Mouse (Mus musculus) right cerebral cortex, postnatal 10 days (tissue): Measurements from ENCODE around the gene Lrguk.
A peak's percentile ranks its signal among the peaks of the same experiment; 100 is the strongest.

Source experiments
- DNase-seq, 2 experiments: peaks; one replicate each; pipeline ENCODE4 v3.0.0; 2021; ENCODE audit warnings: low spot score in 2 of 2

Gene Lrguk

GRCm38 (mm10) chr6:34066790-34067189 lies 37.5 kb downstream of the Lrguk start:
- DNase-seq: no peak

GRCm38 (mm10) chr6:34067271-34067670 lies 38.0 kb downstream of the Lrguk start:
- no peak for DNase-seq

- DNase-seq: no peak
Observed at GRCm38 (mm10) chr6:34071936-34072335, 42.7 kb downstream of the Lrguk start.

- no peak for DNase-seq
Observed at GRCm38 (mm10) chr6:34073931-34074442, 44.7 kb downstream of the Lrguk start.

DNA sequence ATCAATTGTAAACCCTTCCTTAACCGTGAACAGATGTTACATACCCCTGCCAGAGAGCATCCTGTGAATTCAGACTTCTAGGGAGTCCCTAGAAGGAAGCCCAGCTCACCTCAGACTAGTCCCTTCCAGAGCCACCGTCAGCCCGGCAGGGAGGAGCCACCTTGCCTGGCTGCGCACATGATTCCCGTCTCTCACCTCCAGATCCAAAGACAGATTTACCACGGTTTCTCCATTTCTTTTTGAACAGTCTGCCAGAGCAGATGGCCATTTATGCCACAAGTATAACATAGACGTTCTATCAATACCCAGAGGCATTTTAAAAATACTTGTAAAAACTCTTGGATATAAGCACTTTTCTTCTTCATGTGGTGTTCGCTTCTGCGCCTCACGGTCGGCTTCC lies 46.3 kb downstream of the Lrguk start:
- DNase-seq: peak; percentile 60 to 72

DNA sequence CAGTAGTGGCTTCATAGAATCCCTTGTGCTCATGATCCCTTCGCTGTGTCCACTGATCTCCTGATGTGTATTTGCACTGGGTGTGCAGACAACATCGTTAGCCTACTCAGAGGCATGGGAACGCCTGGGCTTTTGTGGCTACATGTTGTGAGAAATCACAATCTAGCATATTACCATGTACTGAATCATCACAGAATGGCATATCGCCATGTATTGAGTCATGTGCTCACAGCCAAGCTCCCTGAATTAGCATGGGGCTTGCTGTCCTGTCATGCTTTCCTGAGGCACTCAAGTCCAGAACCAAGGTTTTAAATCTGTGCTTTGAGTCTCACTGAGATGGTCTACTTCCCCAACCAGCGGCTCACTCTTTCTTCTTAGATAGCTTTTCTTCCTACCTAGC lies 54.2 kb downstream of the Lrguk start:
- DNase-seq: no peak

- DNase-seq: no peak
Observed at GRCm38 (mm10) chr6:34087701-34088100, 58.5 kb downstream of the Lrguk start.

DNA sequence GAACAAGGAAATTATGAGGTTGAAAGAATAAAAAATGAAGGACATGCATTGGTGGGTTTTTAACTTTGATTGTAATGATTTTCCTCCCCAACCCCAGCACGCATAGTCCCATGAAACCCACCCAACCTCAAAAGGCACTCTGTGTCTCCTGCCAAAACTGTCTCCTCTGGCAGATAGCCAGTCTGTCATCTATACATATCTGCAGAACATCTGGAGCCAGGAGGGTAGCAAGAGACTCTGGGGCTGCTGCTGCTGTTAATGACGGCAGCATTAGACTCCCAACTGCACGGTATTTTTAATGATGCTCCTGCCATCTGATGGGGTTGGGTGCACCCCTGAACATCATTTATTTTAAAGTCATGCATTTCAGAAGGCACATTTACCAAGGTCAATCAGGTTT lies 59.7 kb downstream of the Lrguk start:
- DNase-seq: no peak

DNA sequence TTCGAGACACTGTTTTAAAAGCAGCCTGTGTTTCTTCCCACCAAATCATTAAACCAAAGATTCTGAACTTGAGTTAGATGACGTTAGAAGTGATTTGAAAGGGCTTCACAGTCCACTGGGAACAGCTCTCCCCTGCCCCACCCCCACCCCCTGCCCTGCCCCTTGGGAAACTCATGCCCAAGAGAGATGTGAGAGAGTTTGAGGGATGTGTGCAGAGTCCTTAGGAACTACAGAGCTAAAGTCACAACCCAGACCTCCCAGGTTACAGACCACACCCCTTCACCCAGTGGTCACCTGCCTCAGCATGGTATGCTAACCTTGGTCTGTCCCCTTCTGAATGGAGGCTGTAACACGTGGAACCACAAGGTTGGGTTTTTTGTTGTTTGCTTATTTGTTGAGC lies 62.3 kb downstream of the Lrguk start:
- DNase-seq: no peak

- DNase-seq: no peak
Observed at GRCm38 (mm10) chr6:34096274-34096673, 67.0 kb downstream of the Lrguk start.

DNA sequence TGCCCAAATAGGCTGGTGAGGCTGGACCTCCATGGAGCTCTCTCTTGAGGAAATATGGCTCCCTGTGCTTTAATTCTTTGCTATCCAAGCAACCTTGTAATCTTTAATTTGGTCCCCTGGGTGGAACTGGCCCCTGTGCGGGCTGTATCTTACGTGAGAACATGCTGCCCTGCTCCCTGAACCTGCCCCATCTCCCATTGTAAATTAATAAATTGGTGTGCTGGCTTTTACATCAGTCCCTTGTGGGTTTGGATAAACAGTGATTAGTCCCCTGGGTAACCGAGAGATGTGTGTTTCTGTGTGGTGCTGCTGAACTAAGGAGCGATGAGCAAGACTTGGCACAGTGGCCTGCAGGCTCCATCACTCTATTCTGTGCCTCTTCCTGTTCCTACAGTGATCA lies 67.7 kb downstream of the Lrguk start:
- no peak for DNase-seq

GRCm38 (mm10) chr6:34099725-34100124 lies 70.5 kb downstream of the Lrguk start:
- no peak for DNase-seq

- DNase-seq: no peak
Observed at GRCm38 (mm10) chr6:34101531-34102396, 72.5 kb downstream of the Lrguk start.

DNA sequence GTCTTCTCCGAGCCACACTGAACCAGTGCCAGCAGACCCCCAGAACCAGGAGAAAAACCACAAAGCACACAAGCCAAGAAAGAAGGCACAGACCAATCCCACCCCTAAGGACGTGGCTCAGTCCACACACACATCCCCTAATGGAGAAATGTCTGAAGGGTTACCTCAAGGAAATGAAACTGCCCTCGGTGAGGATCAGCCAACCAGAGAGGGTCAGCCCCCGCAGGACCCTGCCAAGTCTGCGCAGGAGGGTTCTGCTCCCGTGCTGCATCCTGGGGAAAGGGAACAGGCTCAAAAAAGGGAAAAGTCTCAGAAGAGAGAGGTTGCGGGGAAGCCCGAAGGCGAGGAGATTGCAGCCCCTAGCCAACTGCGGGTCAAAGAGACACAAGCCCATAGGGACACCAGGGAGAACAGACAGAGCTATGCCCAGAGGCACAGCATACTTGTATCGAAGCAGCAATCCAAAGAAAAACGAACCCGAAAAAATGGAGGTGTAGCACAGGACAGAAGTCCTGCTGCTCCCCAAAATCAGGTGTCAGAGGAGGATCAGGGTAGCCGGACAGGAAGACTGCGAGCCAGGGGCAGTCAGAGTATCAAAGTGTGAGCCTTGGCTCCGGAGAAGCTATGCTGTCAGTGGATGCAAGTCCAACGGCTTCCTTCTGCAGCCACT lies 74.1 kb downstream of the Lrguk start:
- DNase-seq: no peak

- no peak for DNase-seq
Observed at GRCm38 (mm10) chr6:34110571-34110970, 81.3 kb downstream of the Lrguk start.

DNA sequence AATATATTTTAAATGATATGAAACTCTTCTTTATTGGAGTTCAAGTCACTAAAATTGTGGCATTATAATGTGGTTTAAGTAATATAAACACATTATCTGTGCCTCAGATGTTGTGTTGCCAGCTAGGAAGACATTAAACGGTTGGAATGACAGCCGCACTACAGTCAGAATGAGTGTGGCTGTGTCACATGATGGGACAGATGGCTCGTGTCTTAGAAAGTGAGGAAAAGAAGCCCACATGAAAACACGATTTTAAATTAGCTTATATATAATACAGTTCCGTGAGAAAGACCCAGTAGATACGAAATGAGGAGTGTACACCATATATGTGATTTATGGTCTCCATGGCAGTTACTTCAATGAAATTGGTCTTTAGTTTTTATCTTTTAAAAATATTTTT lies 82.2 kb downstream of the Lrguk start:
- DNase-seq: no peak

GRCm38 (mm10) chr6:34116838-34117478 lies 87.7 kb downstream of the Lrguk start:
- DNase-seq: no peak

DNA sequence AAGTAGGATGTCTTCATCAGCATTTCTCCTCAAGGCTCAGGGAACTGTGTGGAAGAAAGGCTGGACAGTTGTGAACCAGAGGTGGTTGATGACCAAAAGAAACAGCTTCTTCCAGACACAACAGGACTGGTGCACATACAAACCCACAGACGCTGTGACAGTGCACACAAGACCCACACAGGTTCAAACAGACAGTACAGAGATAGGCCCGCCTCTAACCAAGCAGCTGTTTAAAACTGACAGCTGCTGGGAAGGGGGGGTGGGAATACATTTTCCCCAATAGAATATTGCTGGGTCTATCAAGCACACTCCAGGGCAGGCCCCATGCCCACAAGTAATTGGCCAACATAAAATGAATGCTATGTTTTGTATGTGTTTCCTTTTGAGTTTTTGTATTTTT lies 95.2 kb downstream of the Lrguk start:
- DNase-seq: no peak

- DNase-seq: no peak
Observed at GRCm38 (mm10) chr6:34129261-34129660, 100.0 kb downstream of the Lrguk start.

DNA sequence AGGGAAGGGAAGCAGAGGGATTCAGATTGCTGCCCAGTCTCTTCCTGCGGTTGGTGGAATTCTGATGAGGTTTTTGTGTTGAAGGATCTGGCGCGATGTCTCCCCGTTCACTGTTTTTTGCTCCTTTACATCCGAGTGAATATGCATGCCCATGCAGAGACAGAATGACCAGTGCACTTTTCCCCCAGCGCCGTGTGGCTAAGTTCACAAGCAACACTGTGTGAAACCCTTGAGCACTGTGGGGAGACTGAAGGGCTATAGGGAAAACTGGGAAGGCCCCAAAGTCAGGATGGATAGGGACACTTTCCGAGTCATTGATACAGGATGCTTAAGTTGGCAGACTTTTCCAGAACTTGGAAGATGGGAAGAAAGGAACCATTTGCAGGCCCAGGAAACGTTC lies 103.1 kb downstream of the Lrguk start:
- DNase-seq: no peak

GRCm38 (mm10) chr6:34138366-34138765 lies 109.1 kb downstream of the Lrguk start:
- no peak for DNase-seq

DNA sequence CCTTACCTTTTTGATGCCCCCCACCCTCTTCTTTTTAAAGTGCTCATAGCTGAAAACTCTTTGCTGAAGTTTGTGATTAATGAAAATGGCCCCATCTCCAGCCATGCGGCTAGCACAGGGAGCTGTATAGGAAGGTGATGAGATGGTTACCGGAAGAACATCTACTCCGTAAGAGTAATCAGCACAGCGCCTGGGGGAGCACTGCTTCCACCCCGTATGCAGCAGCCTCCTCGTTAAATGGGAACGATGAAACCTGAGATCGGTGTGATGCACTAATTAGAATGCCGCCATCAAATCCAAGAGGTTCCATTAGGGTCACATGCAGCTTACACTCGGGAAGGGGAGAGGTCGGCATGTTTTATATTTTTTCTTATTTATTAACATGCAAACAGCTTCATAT lies 113.7 kb downstream of the Lrguk start:
- no peak for DNase-seq

GRCm38 (mm10) chr6:34146042-34146441 lies 116.8 kb downstream of the Lrguk start:
- no peak for DNase-seq
